Mouse (Mus musculus): ENCODE data around the gene Ntrk3. TPM values are rescaled to one million over a fixed set of nuclear protein-coding genes. Genes with fewer than 3 reads are reported as not detected.

The Ntrk3 gene
- polyA plus RNA-seq, 1 experiment from 2014 or later, result 4.5 TPM

- no peak for DNase-seq (ENCODE audit: low spot score)
- no peaks in the 10 kb centered on the region for H3K27me3 ChIP-seq (ENCODE audit: insufficient read depth, poor library complexity, severe bottlenecking)
- H3K36me3 ChIP-seq, result no peaks in the 10 kb centered on the region
- 56% methylated on average over 3 of the region's 3 CpGs for WGBS
- no peak overlapping the region for H3K4me3 ChIP-seq
- peaks cover 12% of the 10 kb centered on the region for H3K4me1 ChIP-seq (replicated peaks)
- no peaks in the 10 kb centered on the region for H3K9me3 ChIP-seq
- no peak overlapping the region; the same call in 1 of the 2 replicates for H3K27ac ChIP-seq
Observed at GRCm38 (mm10) chr7:78269506-78270250, 468.1 kb downstream of the Ntrk3 start.

- DNase-seq (ENCODE audit: low spot score), result peak; percentile 60
- no peaks in the 10 kb centered on the region for H3K36me3 ChIP-seq
- H3K9me3 ChIP-seq, result no peaks in the 10 kb centered on the region
- peaks cover 12% of the 10 kb centered on the region for H3K4me1 ChIP-seq (replicated peaks)
- no peak overlapping the region for H3K4me3 ChIP-seq
- no peak overlapping the region for H3K27ac ChIP-seq
- H3K27me3 ChIP-seq (ENCODE audit: insufficient read depth, poor library complexity, severe bottlenecking), result no peaks in the 10 kb centered on the region
- WGBS, result 14% methylated on average over 1 of the region's 1 CpGs
Observed at GRCm38 (mm10) chr7:78267461-78268007, 470.3 kb downstream of the Ntrk3 start.

- Histone ChIP-seq H3K27me3 (ENCODE audit: insufficient read depth, poor library complexity, severe bottlenecking) (no peaks in the 10 kb centered on the region), H3K4me1 (replicated peaks) (peaks cover 5% of the 10 kb centered on the region), H3K36me3 (no peaks in the 10 kb centered on the region), H3K9me3 (no peaks in the 10 kb centered on the region), H3K27ac (no peak overlapping the region), H3K4me3 (no peak overlapping the region)
- 74% methylated on average over 5 of the region's 5 CpGs for WGBS
- DNase-seq (ENCODE audit: low spot score), result no peak
Observed at GRCm38 (mm10) chr7:78264432-78265002, 473.3 kb downstream of the Ntrk3 start.

- WGBS, result 87% methylated on average over 8 of the region's 8 CpGs
- DNase-seq (ENCODE audit: low spot score), result no peak
Observed at GRCm38 (mm10) chr7:78261420-78262125, 476.2 kb downstream of the Ntrk3 start.

DNA sequence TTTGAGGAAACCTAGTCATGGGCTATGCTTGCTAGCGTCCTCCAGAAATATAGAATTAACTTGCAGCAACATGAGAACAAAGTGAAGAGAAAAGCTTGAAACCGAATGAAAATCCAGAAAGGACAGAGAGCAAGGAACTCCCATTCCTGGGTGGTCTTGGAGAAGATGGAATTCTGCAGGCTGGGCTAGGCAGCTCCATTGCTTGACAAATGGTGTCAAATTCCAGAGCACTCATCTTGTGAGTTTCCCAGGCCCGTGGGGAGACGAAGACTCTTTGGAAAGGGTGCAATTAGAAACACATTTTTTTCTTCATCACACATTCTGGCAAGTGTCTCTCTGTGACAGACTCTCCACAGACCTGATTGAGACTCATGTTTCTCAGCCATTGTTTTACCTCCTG lies 479.7 kb downstream of the Ntrk3 start:
- H3K4me1 ChIP-seq (replicated peaks), result 0 out of 2 replicates have a peak, but pooled peaks cover 3% of the 10 kb centered on the region
- no peak overlapping the region for H3K4me3 ChIP-seq
- H3K27ac ChIP-seq, result no peak overlapping the region
- 45% methylated on average over 4 of the region's 4 CpGs for WGBS
- DNase-seq (ENCODE audit: low spot score), result no peak
- H3K27me3 ChIP-seq (ENCODE audit: insufficient read depth, poor library complexity, severe bottlenecking), result no peaks in the 10 kb centered on the region
- no peaks in the 10 kb centered on the region for H3K9me3 ChIP-seq
- no peaks in the 10 kb centered on the region for H3K36me3 ChIP-seq

More at GRCm38 (mm10) chr7:78261420-78262125, 476.2 kb downstream of the Ntrk3 start:
- H3K36me3 ChIP-seq, result no peaks in the 10 kb centered on the region
- H3K9me3 ChIP-seq, result no peaks in the 10 kb centered on the region
- 0 out of 2 replicates have a peak, but pooled peaks cover 3% of the 10 kb centered on the region for H3K4me1 ChIP-seq (replicated peaks)
- no peak overlapping the region for H3K27ac ChIP-seq
- no peaks in the 10 kb centered on the region for H3K27me3 ChIP-seq (ENCODE audit: insufficient read depth, poor library complexity, severe bottlenecking)
- H3K4me3 ChIP-seq, result no peak overlapping the region

DNA sequence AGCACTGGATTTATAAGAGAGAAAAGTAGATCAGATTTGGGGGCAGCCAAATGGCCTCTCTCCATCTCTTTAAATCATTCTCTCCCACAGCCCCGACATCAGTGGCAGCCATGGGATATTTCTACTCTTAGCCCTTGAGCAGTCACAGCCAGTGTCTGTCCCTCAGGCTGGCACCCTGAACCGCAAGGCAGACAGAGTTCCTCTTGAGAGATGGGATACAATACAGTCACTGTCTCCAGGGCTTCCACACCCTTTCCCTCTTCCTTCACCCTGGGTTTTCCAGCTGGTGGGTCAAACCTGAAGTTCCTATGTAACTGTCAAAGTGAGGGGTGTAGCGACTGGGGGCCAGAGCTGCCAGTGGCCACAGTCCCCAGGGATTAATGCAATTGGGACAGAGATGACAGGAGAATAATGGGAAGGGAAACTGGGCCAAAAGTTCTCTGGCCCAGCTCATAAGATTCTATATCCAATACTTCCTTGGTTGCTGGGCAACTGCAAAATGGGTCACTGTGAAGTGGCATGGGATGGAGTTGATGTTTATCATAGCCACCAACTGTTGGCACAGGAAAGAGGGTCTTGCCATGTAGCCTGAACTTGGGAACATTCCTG lies 483.9 kb downstream of the Ntrk3 start:
- Histone ChIP-seq H3K27me3 (ENCODE audit: insufficient read depth, poor library complexity, severe bottlenecking) (no peaks in the 10 kb centered on the region), H3K9me3 (no peaks in the 10 kb centered on the region), H3K36me3 (no peaks in the 10 kb centered on the region), H3K27ac (no peak overlapping the region), H3K4me3 (no peak overlapping the region), H3K4me1 (replicated peaks) (0 out of 2 replicates have a peak, but pooled peaks cover 3% of the 10 kb centered on the region)
- WGBS, result 82% methylated on average over 3 of the region's 3 CpGs
- DNase-seq (ENCODE audit: low spot score), result no peak

- H3K27me3 ChIP-seq (ENCODE audit: insufficient read depth, poor library complexity, severe bottlenecking), result no peaks in the 10 kb centered on the region
- no peaks in the 10 kb centered on the region for H3K36me3 ChIP-seq
- H3K4me1 ChIP-seq (replicated peaks), result no peaks in the 10 kb centered on the region
- DNase-seq (ENCODE audit: low spot score), result no peak
- WGBS, result 70% methylated on average over 5 of the region's 5 CpGs
- H3K9me3 ChIP-seq, result no peaks in the 10 kb centered on the region
- H3K27ac ChIP-seq, result no peak overlapping the region
- H3K4me3 ChIP-seq, result no peak overlapping the region
Observed at GRCm38 (mm10) chr7:78248119-78248642, 489.6 kb downstream of the Ntrk3 start.

GRCm38 (mm10) chr7:78239012-78239411 lies 498.8 kb downstream of the Ntrk3 start:
- DNase-seq (ENCODE audit: low spot score), result no peak
- Histone ChIP-seq H3K9me3 (no peaks in the 10 kb centered on the region), H3K4me3 (no peak overlapping the region), H3K27ac (no peak overlapping the region), H3K27me3 (ENCODE audit: insufficient read depth, poor library complexity, severe bottlenecking) (no peaks in the 10 kb centered on the region), H3K36me3 (no peaks in the 10 kb centered on the region), H3K4me1 (replicated peaks) (no peaks in the 10 kb centered on the region)
- WGBS, result 80% methylated on average over 2 of the region's 2 CpGs

DNA sequence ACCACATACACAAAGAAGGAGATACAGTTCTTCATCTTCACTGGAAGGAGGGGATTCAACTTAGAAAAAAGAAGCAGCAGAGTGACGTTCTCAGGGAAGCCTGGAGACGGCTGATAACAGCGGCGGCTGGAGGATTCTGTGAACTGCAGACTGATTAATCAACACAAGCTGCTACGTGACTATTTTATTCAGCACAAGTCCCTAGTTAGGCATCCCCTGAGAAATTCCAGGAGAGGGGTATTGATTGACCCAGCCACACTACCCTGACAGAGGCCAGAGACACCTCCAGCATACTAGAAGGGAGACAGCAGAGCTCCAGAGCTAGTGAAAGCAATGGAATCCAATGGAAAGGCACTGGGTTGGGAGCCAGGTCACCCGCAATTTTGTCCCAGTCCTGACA lies 516.1 kb downstream of the Ntrk3 start:
- Histone ChIP-seq H3K4me1 (replicated peaks) (peaks cover 11% of the 10 kb centered on the region; the same call in 1 of the 2 replicates), H3K9me3 (no peaks in the 10 kb centered on the region), H3K4me3 (no peak overlapping the region), H3K27ac (no peak overlapping the region), H3K36me3 (no peaks in the 10 kb centered on the region), H3K27me3 (ENCODE audit: insufficient read depth, poor library complexity, severe bottlenecking) (no peaks in the 10 kb centered on the region)
- no peak for DNase-seq (ENCODE audit: low spot score)
- WGBS, result 70% methylated on average over 6 of the region's 6 CpGs

GRCm38 (mm10) chr7:78220949-78221348 lies 516.9 kb downstream of the Ntrk3 start:
- H3K27me3 ChIP-seq (ENCODE audit: insufficient read depth, poor library complexity, severe bottlenecking), result no peaks in the 10 kb centered on the region
- H3K4me1 ChIP-seq (replicated peaks), result peaks cover 11% of the 10 kb centered on the region; the same call in 1 of the 2 replicates
- H3K4me3 ChIP-seq, result no peak overlapping the region
- H3K36me3 ChIP-seq, result no peaks in the 10 kb centered on the region
- no peaks in the 10 kb centered on the region for H3K9me3 ChIP-seq
- DNase-seq (ENCODE audit: low spot score), result no peak
- H3K27ac ChIP-seq, result no peak overlapping the region
- 74% methylated on average over 4 of the region's 4 CpGs for WGBS

DNA sequence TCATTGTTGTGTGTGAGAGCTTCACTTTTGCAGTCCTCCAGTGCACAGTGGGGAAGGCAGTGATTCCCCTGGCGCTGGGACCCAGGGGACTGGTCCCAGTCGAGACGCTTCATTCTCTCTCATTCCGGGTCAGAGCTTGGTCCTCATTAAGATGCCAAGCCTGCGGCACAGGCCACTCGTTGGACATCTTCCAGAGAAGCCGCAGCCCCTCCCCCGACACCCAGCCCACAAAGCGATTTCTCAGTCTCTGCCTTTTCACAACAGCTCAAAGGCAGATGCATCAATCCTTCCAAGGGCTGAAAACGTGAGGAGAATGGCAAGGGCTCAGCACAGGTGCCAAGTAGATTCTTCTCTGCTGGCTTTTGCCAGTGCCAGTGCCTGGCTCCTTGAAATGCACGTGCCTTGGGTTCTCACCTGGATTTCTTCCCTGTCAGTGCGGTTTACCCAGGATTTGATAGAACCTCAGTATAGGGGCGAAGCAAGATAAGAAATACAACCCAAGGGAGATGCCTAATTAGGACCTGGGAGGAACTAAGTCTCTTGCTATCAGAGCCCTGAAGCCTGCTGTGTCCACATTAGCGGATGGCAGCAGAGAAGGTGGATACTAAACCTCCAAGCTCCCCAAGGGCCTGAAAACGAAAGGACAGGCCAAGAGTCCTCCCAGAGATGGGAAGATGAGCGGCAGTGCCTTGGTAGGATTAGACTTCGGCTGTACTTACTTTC lies 546.7 kb downstream of the Ntrk3 start:
- H3K4me1 ChIP-seq (replicated peaks), result peaks cover 15% of the 10 kb centered on the region
- 22% methylated on average over 17 of the region's 17 CpGs for WGBS
- H3K27me3 ChIP-seq (ENCODE audit: insufficient read depth, poor library complexity, severe bottlenecking), result no peaks in the 10 kb centered on the region
- no peaks in the 10 kb centered on the region for H3K36me3 ChIP-seq
- peak overlapping the region; percentile 50 for H3K27ac ChIP-seq
- H3K4me3 ChIP-seq, result no peak overlapping the region
- H3K9me3 ChIP-seq, result no peaks in the 10 kb centered on the region
- peak; percentile 63 for DNase-seq (ENCODE audit: low spot score)

- no peak for DNase-seq (ENCODE audit: low spot score)
- Histone ChIP-seq H3K27ac (no peak overlapping the region), H3K9me3 (no peaks in the 10 kb centered on the region), H3K4me1 (replicated peaks) (peaks cover 5% of the 10 kb centered on the region), H3K36me3 (no peaks in the 10 kb centered on the region), H3K27me3 (ENCODE audit: insufficient read depth, poor library complexity, severe bottlenecking) (no peaks in the 10 kb centered on the region), H3K4me3 (no peak overlapping the region)
- 64% methylated on average over 4 of the region's 4 CpGs for WGBS
Observed at GRCm38 (mm10) chr7:78185578-78185977, 552.2 kb downstream of the Ntrk3 start.

Data from hindbrain, embryonic 10.5 days (tissue).